Mouse (Mus musculus) layer of hippocampus, adult 2 months (tissue): ENCODE measurements at regions not wholly inside any gene's neighbourhood (a gene's known extent, or its start where the extent isn't known, plus 50 kb on each side); places are given as distances from the start of the nearest gene placed in this dataset.
A peak's percentile ranks its signal among the peaks of the same experiment; 100 is the strongest.

Source experiments
- DNase-seq, 2 experiments: peaks; one replicate each; pipeline ENCODE4 v3.0.0; 2022; ENCODE audit warnings: low spot score in 2 of 2
- H3K27ac ChIP-seq: fragments of 200-600 bp; 2 replicates; pipeline ENCODE4 v1.8.1; 2022
- H3K4me3 ChIP-seq: fragments of 200-600 bp; 2 replicates; pipeline ENCODE4 v1.8.1; 2022; ENCODE audit warnings: mild to moderate bottlenecking
- CTCF ChIP-seq: fragments of 200-600 bp; conservative IDR thresholded peaks from 2 replicates; pipeline ENCODE4 v1.8.1; 2022; ENCODE audit warnings: antibody characterized with exemption, mild to moderate bottlenecking, moderate library complexity

DNA sequence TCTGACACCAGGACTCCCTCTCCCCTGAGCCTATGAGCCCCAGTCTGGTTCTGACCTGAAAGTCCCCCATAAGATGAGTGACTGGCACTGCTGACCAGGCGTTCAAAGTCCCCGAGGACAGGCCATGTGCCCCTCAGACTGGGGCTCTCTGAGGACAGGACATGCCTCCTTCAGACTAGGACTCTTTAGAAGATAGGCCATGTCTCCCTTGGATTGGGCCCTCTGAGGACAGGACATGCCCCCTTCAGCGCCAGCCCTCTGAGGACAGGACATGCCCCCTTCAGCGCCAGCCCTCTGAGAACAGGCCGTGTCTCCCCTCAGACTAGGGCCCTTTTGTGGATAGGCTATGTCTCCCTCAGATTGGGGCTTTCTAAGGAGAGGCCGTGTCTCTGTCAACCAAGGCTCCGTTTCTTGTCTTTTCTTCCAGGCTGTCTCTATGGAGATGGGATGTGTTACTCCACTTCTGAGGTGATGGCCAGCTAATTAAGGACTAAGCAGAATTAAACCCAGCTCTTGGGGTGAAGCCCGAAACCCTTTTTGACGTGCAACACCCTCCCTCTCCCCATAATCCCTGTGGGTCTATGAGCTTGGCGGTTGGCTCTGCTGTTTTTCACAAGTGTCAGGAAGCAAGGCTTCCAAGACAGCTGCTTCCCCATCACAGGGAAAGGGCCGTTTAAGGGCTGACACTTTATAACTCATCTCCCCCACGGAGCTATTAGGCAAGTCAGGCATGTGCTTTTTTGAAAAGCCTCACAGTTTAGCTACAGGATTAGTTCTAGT is 135.8 kb downstream of the Vegfa start:
- H3K27ac ChIP-seq, result no peak overlapping the region
- no peak for TF ChIP-seq CTCF
- H3K4me3 ChIP-seq, result no peak overlapping the region
- no peak for DNase-seq

DNA sequence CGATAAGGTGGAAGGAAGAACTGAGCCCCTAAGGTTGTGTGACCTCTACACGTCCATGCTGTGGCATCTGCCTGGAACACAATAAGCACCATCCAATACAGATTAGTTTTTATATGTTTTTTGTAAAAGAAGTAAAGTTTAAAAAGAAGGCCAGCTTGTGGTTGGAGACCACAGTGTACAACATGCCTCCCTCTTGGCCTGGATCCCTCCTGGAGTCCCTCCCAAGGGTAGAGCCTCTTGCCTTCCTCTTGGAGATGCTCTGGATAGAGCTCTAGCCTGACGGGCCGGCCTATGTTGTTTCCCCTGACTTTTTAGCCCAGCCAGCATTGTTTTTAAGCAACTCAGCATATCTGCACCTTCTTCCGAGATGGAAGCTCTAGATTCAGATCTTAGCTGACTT is 138.0 kb downstream of the Vegfa start:
- no peak overlapping the region for H3K4me3 ChIP-seq
- TF ChIP-seq CTCF, result no peak

DNA sequence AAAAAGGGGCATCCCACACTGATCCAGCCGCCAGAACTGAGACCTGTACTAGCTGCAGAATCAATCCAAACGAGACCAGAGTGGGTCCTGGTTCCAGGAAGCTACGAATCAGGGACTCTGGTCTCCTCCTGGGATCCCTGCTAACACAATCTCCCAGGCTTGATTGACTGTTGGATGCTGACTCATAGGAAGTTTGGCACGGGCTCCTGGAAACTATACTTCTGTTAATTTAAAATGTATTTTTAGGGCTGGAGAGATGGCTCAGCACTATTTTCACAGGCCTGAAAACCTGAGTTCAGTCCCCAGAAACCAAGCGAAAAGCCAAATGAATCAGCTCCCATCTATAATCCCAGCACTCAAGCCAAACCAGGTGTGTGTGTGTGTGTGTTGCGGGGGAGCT is 138.5 kb downstream of the Vegfa start:
- DNase-seq, result peak; percentile 28 to 58
- Histone ChIP-seq H3K27ac (no peak overlapping the region), H3K4me3 (no peak overlapping the region)
- no peak for TF ChIP-seq CTCF

More for the DNA sequence above, 138.0 kb downstream of the Vegfa start:
- no peak for DNase-seq
- H3K27ac ChIP-seq, result no peak overlapping the region

DNA sequence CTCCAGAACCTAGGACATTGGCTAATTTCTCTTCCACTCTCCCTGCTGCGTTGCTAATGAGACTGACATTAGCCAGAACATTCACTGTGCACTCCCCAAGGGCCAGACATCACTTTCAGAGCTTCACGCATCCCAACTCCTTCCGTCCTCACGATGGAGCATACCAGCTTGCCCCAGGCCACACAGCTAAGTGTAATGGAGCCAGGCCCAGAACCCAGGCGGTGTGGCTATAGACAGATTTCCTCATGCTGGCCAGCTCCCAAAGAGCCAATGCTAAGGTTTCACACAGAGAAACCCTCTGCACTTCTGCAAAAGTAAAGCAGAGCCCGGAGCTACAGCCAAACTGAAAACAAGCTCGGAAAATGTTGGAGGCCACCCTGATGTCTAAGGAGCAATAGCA is 139.1 kb downstream of the Vegfa start:
- H3K4me3 ChIP-seq, result no peak overlapping the region
- DNase-seq, result no peak
- no peak for TF ChIP-seq CTCF
- no peak overlapping the region for H3K27ac ChIP-seq

DNA sequence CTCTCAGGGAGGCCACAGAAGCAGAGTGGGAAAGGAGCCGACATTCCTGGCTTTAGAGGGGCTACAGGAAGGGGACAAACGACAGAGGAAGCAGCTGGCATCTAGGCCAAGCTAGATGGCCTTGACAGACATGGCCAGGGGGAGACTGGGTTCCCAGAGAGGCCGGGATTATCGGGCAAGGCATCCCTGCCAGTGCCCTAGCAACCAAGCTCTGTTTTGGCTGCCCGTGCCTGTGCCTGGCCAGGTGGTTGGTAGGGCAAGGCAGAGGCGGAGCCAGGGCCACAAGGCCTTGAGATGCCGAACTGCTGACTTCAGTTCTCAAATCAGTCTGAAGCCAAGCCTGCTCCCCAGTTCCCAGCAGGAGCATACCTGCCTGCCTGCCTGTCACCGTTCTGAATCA is 142.7 kb downstream of the Vegfa start:
- DNase-seq, result no peak
- Histone ChIP-seq H3K4me3 (no peak overlapping the region), H3K27ac (no peak overlapping the region)
- TF ChIP-seq CTCF, result no peak

DNA sequence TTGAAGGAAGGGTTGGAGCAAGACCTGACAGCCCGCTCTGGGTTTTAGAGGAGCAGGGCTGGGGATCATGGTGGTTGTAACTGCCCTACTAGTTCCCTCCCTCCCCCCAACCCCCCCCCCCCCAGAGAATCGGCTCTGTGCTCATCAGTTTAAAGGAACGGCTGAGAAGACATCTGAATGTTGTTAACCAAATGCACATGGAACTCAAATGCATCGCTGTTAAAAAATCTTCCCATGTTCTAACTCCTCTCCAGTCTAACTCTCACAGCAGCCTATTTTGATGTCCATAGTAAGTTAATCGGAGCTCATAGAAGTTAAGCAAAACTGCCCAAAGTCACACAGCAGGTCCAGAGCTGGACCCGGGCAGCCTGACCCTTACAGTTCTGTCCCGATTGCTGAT is 143.1 kb downstream of the Vegfa start:
- no peak for TF ChIP-seq CTCF
- no peak for DNase-seq
- H3K4me3 ChIP-seq, result no peak overlapping the region
- no peak overlapping the region for H3K27ac ChIP-seq

DNA sequence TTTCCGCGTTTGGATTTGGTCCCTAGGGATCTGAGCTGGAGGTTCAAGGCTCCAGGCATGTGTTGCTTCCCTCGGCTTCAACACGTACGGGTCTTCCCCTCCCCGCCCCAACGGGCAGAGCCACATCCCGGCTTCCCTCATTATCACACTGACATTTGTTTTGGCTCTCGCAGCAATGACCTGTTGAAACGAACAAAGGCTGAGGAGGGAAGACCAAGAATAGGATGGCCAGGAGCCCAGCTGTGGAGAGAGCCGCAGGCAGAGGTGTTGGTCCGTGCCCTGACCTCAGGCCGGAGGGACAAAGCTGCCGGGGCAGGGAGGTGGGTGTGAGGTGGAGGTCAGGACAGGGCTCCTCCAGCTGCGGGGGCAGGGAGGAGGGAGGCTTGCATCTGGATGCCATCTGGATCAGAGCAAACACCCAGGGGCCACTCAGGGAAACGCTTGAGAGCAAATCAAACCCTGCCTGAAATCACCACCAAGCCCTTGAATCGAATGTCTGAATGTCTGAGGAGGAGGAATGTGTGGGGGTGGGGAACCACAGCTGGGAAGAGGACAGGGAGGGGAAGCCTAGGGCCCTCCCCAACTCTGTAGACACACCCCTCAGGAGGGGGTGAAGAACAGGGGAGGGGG is 145.6 kb downstream of the Vegfa start:
- no peak for TF ChIP-seq CTCF
- no peak for DNase-seq
- no peak overlapping the region for H3K27ac ChIP-seq
- no peak overlapping the region for H3K4me3 ChIP-seq

DNA sequence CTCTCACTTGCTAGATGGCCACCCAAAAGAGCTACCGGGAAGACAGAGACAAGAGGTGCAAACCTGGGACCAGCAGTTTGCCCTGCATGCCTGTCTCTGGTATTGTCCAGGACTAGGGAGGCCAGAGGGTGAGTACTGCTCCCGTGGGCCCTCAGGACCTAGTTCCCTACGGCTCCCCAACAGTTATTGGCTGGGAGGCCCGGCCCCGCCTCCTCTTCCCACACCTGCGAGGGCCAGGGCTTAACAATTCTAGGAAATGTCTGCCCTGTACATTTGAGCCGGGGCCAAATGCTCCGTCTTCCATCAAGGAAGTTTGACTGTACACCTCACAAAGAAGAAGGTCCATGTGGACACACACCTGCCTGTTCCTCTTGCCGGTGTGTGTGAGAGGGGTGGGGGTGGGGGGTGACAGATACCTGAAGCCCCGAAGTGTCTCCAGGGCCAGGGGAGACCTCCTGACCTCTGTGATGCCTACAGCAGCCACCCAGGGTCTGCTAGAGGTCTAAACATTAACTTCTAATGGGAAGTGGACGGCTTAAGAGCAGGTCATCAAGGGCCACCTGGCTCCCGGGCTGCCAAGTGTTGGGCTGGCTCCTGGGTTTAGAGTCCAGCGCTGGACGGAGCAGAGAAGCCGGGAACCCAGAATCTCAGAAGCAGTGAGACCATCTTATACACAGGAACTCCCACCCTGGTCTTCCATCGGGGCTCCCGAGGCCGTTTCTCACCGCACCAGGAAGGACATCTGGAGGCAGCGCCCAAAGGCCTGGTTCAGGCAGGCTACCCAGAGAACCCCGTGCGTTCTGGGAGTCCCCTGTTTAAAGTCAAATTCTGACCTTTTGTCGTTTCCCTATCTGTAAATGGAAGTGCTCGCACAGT is 146.5 kb downstream of the Vegfa start:
- H3K4me3 ChIP-seq, result no peak overlapping the region
- no peak for TF ChIP-seq CTCF
- no peak overlapping the region for H3K27ac ChIP-seq
- DNase-seq, result no peak

DNA sequence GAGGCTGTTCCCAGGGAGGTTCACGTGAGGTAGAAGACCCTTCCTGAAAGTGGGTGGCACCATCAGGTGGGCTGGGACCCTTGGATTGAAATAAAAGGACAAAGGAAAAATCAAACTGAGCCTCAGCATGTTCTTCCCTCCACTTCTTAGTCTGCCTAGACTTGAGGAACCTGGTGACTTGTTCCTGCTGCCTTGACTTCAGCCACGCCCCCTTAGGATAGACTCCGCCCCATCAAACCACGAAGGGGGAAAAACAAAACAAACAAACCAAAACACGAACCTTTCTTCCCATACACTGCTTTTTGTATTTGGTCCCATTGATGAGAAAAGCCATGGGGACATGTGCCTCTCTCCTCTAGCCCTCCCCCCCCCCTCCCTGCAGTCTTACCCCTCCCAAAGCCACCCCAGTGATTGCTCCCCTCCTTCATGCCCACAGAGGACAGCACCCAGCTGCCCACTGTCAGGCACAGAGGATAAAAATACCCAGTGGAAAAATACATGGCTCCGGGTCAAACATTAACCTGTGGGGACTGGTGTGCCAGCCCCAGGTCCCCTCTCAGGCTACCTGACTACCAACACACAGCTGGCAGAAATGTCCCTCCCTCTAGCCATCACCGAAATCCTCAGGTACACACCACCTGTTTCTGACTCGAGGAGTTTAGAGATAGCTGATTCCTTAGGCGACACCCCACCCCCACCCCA is 148.0 kb downstream of the Vegfa start:
- H3K27ac ChIP-seq, result no peak overlapping the region
- no peak for DNase-seq
- no peak overlapping the region for H3K4me3 ChIP-seq
- no peak for TF ChIP-seq CTCF

DNA sequence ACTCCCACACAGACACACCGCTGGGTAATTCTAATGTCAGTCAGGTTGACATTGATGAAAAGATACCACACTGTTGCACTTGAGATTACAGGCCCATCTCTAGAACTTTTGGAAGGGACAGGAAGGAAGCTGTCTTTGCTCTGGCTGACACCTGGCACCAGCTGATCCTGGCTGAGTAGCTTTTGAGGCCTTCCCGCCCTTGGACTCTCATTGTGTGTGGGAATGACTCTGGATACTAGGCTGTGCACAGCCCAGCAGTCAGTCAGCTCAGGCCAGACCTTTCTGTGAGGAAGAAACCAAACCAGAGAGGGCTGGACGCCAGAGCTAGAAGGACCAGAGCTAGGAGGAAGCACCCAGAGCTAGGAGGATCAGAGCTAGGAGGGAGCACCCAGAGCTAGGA is 149.0 kb upstream of the 1600014C23Rik start:
- no peak for DNase-seq
- H3K4me3 ChIP-seq, result no peak overlapping the region
- no peak overlapping the region for H3K27ac ChIP-seq
- TF ChIP-seq CTCF, result no peak

DNA sequence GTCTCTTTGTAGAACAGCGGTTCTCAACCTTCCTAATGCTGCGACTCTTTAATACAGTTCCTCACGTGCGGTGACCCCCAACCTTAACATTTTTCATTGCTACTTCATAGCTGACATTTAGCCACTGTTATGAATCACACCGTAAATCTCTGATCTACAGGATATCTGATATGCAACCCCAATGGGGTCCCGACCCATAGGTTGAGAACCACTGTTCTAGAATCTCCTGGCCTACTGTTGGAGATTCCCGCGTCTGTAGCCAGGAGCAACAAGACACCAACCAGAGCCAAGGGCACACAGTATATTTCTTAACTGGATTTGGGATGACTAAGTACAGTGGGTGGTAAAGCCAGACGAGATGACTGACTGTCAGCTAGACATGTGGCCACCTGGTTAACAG is 147.6 kb upstream of the 1600014C23Rik start:
- no peak overlapping the region for H3K4me3 ChIP-seq
- no peak for TF ChIP-seq CTCF

DNA sequence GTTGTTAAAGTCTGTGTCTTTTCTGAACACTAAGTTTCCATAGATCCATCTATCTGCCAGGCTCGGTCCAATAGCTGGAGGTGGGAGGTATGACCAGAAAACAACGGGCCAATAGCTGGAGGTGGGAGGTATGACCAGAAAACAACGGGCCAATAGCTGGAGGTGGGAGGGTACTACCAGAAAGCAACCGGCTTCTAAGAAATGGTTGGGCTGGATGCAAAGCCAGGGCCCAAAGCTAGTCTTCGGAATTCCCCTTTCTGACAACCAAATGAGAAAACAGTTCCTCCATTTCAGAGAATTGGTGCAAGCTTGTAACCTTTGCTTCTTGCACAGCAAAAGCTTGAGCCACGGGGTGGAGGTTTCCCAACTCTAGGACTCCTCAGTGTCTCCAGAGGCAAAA is 147.1 kb upstream of the 1600014C23Rik start:
- DNase-seq, result no peak
- H3K27ac ChIP-seq, result no peak overlapping the region
- no peak for TF ChIP-seq CTCF

More for the DNA sequence above, 147.6 kb upstream of the 1600014C23Rik start:
- no peak overlapping the region for H3K27ac ChIP-seq
- DNase-seq, result no peak

More for the DNA sequence above, 147.1 kb upstream of the 1600014C23Rik start:
- H3K4me3 ChIP-seq, result no peak overlapping the region
